Mouse (Mus musculus): ENCODE data around the gene Cdh24.

Gene Cdh24

GRCm38 (mm10) chr14:54605752-54606321, 35.3 kb downstream of the Cdh24 start, which contains the start of gene 4931414P19Rik:
4931414P19Rik (minus strand) TSS chr14:54605993.
- DNase-seq: peak; percentile 78 to 88

- no peak for DNase-seq
Observed at GRCm38 (mm10) chr14:54603686-54604085, 37.5 kb downstream of the Cdh24 start.

GRCm38 (mm10) chr14:54603038-54603654, 38.0 kb downstream of the Cdh24 start:
- DNase-seq: peak; percentile 94 to 97

- DNase-seq: no peak
Observed at GRCm38 (mm10) chr14:54602613-54603012, 38.6 kb downstream of the Cdh24 start.

- no peak for DNase-seq
Observed at GRCm38 (mm10) chr14:54601601-54602000, 39.6 kb downstream of the Cdh24 start.

- no peak for DNase-seq
Observed at GRCm38 (mm10) chr14:54597084-54597483, 44.1 kb downstream of the Cdh24 start.

- DNase-seq: no peak
Observed at GRCm38 (mm10) chr14:54594631-54595414, 46.3 kb downstream of the Cdh24 start.

- no peak for DNase-seq
Observed at GRCm38 (mm10) chr14:54594055-54594454, 47.1 kb downstream of the Cdh24 start.

GRCm38 (mm10) chr14:54592319-54592934, 48.7 kb downstream of the Cdh24 start:
- DNase-seq: no peak

GRCm38 (mm10) chr14:54591056-54591455, 50.1 kb downstream of the Cdh24 start:
- DNase-seq: no peak

- peak; percentile 67 for DNase-seq
Observed at GRCm38 (mm10) chr14:54583681-54584338, 57.4 kb downstream of the Cdh24 start.

- DNase-seq: no peak
Observed at GRCm38 (mm10) chr14:54582536-54582935, 58.6 kb downstream of the Cdh24 start.

All from cerebellum, postnatal 36 days (tissue).